8 mouse cellular contexts compared by ENCODE assay signal in the genomic region with DNA sequence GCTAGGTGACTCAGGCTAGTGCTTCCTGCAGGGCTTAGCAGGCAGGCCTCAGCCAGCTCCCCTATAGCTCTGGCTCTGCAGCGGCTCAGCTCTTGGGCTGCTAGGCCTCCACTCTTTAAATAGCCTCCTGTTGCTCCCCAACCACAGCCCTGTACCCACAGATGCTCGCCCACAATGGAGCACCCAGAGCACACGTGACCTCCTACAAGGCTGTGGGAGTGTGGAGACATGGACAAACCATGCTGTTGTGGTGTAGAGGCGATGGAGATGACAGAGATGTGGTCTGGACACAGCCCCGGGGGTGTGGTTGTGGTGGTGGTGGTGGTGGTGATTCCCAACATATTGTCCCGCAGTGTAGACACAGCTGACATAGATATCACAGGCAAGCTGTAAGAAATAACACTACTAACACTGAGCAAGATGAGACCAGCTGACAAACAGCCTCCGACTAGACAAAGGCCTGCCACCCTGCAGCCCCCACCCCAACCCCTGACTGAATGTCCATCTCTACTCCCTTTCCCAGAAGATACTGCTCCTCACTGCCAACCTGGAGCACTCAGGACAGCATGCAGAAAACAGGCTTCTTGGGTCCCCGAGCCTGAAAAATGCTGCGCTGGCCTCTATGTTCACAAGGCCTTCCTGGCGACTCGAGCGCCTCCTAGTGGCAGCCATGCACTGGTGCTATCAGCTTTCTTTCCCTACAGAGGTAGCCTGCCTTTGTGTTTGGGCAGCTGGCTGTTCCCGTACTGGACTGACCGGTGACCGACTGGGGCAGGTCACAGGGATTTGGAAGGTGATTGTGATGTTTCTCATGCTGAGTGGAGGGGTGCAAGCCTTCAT. TPM values are rescaled to one million over a fixed set of nuclear protein-coding genes. Genes with fewer than 3 reads are reported as not detected.
DNase-seq lines count a peak whose midpoint lies in the region; ATAC-seq and TF ChIP-seq lines count a peak whose summit lies in the region.

No protein-coding gene starts in this region.

- H3K36me3 ChIP-seq in C2C12 (ENCODE audit: control insufficient read depth, insufficient read depth): no peaks in the 10 kb centered on the region
- H3K36me3 ChIP-seq in lung, postnatal 0 days (ENCODE audit: insufficient read depth, low read length): no peaks in the 10 kb centered on the region

- peak; percentile 39 for DNase-seq in WW6 (ENCODE audit: low read depth, low spot score)
- peak; percentile 57 to 81 for DNase-seq in cerebellum, postnatal 4 days (ENCODE audit: low spot score in 2 of 2)
- DNase-seq in gastrocnemius, postnatal 36 days: peak; percentile 21
- DNase-seq in kidney, postnatal 14 days: peak; percentile 61
- peak; percentile 82 for DNase-seq in lung, postnatal 0 days (ENCODE audit: low spot score)
- peak; percentile 88 for DNase-seq in retina, embryonic 14.5 days (ENCODE audit: low spot score)
- peak; percentile 65 to 72 for DNase-seq in thymus, postnatal 36 days

- no peaks in the 10 kb centered on the region for H3K9me3 ChIP-seq in lung, postnatal 0 days (ENCODE audit: low read length)

- no peaks in the 10 kb centered on the region for H3K79me2 ChIP-seq in C2C12 (ENCODE audit: control insufficient read depth, insufficient read depth)

- no peak overlapping the region for H3K4me3 ChIP-seq in C2C12 (ENCODE audit: insufficient read depth, poor library complexity, severe bottlenecking)
- no peak overlapping the region for H3K4me3 ChIP-seq in lung, postnatal 0 days (ENCODE audit: low read depth, low read length)

- H3K9ac ChIP-seq in lung, postnatal 0 days (replicated peaks; ENCODE audit: low read depth): no peak overlapping the region

- peak; percentile 67 for ATAC-seq in lung, postnatal 0 days

- WGBS in lung, postnatal 0 days: 43% methylated on average over 15 of the region's 15 CpGs

- no peaks in the 10 kb centered on the region; the same call in 1 of the 2 replicates for H3K4me1 ChIP-seq in lung, postnatal 0 days (ENCODE audit: insufficient read depth, low read depth, low read length)

- TF ChIP-seq CTCF in C2C12 (IDR thresholded peaks at IDR 0.05; ENCODE audit: control insufficient read depth, insufficient read depth, insufficient read length): peak; percentile 55
- peak; percentile 96 for TF ChIP-seq CTCF in lung, postnatal 0 days (IDR thresholded peaks at IDR 0.05)

- TF ChIP-seq EP300 in lung, postnatal 0 days (IDR thresholded peaks at IDR 0.05): no peak

- no peak overlapping the region for H3K4me2 ChIP-seq in lung, postnatal 0 days (replicated peaks; ENCODE audit: low read depth, low read length)

- no peak overlapping the region for H3ac ChIP-seq in C2C12 (ENCODE audit: control insufficient read depth, insufficient read length, low read depth)

- peaks cover 10% of the 10 kb centered on the region for H3K27me3 ChIP-seq in C2C12 (ENCODE audit: control insufficient read depth, insufficient read depth, insufficient read length)
- H3K27me3 ChIP-seq in lung, postnatal 0 days (replicated peaks; ENCODE audit: insufficient read depth, low read length): no peaks in the 10 kb centered on the region

- intact Hi-C loops in gastrocnemius, postnatal 36 days (cut with DNase I): loop anchor here (10.0 kb wide), 1 partner anchor 339 kb away; no protein-coding TSS in a partner anchor

- H3K27ac ChIP-seq in lung, postnatal 0 days (ENCODE audit: low read length): no peak overlapping the region

- H3K79me3 ChIP-seq in C2C12 (ENCODE audit: low read depth): no peaks in the 10 kb centered on the region

TF ChIP-seq in C2C12, 6 proteins besides CTCF, POLR2A, EP300 and RAD21:
- TF ChIP-seq USF1 (IDR thresholded peaks at IDR 0.05; ENCODE audit: low read depth) (peak; percentile 72), MAX (IDR thresholded peaks at IDR 0.05) (no peak)
TF ChIP-seq in C2C12: peak in this region for 1.

RNA-seq across cellular contexts. Expression of gene Prdm11, which starts 30.0 kb away (rescaled TPM):
- polyA plus RNA-seq in C2C12 (2012; fragmentation: generic; extraction: Trizol): 2.7 TPM
- 1 to 10 TPM in 1 of 2 experiments, under 1 TPM in 1; 0.57 to 1.1 TPM for total RNA-seq in gastrocnemius, postnatal 36 days (2021)
- 3.7 and 4.5 TPM in 2 replicates for polyA plus RNA-seq in lung, postnatal 0 days (2015; fragmentation: Nextera tagmentation; extraction: Ambion mirVana)

Comparison
In these comparisons a context has a peak if more than half of its experiments do, and no peak if none do; other contexts are left out.
1. DNase-seq: peak in every context shown above with its lines; median percentile 88 in retina, embryonic 14.5 days; 82 in lung, postnatal 0 days; 69 in cerebellum, postnatal 4 days; 68 in thymus, postnatal 36 days; 61 in kidney, postnatal 14 days; 39 in WW6; 21 in gastrocnemius, postnatal 36 days.